Mouse (Mus musculus) Muller cell, postnatal 12 days (primary cell): Measurements from ENCODE around the gene Fzd5.

Source experiments
- DNase-seq: peaks from one replicate; pipeline ENCODE4 v3.0.0-alpha.2; 2015; ENCODE audit errors: inconsistent ontology term

Fzd5 gene

DNA sequence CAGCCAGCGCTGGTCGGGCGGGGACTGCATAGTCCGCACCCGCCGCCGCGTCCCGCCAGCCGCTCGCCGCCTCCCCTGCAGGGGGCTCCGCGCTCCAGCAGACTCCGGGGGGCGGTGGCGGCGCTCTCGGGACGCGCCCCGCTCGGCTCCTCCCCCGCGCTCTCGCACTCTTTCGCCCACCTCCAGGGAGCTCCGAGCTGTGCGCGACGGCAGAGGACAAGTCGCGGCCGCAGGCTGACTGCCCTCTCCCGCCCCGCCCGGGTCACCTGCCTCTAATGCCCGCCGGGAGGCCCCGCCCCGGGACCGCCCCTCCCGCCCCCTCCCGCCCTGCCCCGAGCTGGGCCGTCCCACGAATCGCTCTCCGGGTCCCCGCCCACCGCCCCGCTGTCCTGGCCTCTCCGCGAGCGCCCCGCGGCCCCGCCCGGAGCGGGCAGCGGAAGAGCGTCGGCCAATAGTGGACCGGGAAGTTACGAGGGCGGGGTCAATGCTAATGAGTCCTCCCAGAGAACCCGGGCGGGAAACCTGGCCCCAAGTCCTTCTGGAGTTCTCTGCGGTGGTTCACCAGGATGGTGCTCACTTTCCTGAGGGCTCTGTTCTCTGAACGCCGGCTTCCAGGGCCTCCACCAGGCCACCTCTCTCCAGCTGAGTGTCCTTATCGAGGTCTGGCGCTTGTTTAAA, at the start of gene Fzd5:
Gene Fzd5, minus strand, starts transcription at position 250 of the 678 bp plus-strand sequence.
- peak; percentile 100 for DNase-seq

DNA sequence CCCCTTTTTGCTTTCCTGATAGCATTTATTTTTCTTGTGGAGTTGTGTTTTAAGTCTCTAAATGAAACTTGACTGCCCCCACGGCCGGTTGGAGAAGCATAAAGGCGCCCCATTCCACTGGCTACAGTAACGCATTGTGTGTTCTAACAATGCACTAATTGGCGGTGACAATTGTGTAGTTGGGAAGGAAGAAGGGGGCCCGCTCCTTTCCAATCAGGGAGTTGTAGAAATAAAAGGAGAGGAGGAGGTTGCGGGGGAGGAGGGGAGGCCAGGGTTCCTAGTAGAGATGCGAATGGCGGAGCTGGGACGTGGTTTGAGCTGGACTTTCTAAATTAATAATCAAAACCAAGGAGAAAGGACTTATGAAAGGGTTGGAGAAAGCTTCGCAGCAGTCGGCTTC, 42.3 kb upstream of the Fzd5 start:
- peak; percentile 91 for DNase-seq

- DNase-seq = no peak
Measured at GRCm38 (mm10) chr1:64779415-64779814, 41.9 kb upstream of the Fzd5 start.

DNA sequence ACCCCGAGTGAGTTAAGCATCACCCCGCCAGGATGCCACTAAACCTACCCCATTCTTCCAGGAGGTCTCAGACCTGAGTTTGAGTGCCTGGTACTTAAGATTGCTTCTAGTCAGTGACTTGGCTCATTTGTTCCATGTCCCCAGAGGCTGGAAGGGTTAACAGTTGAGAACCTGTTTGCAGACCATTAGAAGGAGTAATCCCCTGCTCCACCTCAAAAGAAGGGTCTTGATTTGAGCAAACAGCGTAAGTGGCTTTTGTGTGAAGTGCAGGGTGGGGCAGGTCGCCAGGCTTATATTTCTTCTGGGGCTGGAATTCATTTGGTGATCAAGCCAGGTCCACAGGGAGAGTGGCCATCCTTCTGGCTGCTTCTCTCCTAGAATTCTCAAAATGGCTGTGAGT, 35.8 kb upstream of the Fzd5 start:
- no peak for DNase-seq

DNA sequence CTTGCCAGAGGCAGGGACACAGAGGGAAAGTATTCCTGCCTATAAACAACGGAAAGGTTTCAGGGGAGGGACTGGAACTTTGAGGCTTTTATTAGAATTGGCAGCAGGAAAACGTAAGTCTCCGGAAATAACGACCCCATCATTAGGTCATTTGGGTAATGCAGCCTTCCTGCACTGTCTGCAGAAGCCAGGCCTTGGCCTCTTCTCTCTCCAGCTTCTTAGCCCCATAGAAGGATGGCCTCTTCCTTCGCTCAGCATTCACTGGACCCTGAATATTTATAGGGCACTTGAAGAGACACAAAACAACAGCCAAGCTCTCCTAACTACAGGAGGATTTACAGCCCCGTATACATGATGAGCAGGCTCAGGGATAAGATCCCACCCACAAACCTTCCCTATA, 32.6 kb upstream of the Fzd5 start:
- DNase-seq = no peak

DNA sequence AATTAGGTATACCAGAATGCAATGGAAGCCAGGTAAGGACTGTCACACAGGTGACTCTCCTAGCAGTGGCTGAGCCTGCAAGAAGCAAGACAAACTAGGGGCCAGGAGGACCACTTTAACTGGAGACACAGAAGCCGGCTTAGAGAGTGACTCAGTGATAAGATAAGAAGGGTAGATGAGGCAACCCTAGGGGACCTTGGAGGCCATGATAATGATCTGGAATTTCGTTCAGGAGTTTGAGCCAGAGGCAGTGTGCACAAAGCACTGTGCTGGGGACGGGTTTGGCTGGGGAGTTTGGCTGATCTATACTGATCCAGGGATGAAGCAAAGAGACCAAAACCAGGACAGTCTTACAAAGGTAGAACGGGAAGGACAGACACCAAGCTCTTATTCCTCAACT, 24.1 kb upstream of the Fzd5 start:
- DNase-seq = no peak

- DNase-seq = no peak
Measured at GRCm38 (mm10) chr1:64757766-64758165, 20.2 kb upstream of the Fzd5 start.

DNA sequence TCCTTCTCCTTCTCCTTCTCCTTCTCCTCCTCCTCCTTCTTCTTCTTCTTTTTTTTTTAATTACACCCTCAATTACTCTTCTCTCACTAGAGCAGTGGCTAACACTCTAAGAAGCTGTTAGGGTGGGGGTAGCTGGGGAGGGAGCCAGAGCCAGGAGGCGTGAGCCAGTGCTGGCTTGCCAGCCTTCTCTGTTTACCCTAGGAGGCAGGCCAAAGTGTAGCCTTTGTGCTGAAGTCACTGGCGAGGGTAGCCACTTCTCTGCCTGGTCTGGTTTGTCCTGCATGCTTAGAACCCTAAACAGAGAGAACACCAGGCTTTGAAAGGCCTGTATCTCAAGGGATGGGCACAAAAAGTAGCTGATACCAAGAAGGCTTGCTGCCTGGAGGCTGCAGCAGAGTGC, 19.7 kb upstream of the Fzd5 start:
- DNase-seq = peak; percentile 41

DNA sequence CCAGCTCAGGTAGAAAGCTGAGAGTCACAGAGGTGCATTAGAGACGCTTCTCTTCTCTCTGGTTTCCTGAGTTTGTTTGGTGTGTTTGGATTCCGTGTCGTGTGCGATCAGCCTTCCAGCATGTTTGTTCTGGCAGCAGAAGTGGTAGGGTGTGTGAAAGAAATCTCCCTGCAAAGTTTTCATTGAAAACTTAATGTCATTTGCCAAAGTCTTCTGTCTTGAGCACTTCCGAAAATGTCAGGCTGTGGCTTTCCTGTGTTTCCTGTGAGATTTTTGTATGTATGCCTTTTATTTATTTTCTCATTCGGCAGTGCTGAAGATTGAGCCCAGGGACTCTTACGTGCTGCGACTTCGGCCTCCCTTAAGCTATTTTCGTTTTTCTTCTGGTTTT, 19.1 kb upstream of the Fzd5 start:
- no peak for DNase-seq

DNA sequence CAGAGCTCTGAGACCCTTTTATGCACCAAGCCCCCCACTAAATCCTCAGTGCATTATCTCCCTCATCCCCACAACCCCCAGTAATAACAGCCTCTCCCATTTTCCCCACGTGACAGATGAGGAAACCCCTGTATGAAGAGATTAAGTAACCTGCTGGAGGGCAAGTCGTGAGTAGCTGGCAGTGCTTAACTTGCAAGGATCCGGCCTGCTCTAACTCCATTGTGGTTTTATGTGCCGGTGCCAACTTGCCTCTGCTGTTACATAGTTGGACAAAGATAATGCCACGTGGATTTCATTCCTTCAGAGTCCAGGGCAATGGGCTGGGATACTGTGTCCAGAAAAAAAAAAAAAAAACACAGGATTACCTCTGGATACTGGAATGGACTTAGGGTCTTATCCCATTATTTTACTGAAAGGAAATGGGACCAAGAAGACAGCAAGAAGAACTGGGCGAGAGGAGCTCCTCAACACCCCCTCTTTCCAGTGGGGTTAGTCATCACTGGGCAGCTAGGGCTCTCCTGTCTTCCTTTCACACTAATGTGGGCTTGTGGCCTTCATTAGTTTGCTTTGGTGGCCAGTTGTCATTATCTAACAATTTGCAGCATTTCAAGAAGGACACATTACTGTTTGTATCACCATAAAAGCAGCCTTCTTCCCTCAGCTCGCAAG, 18.6 kb upstream of the Fzd5 start:
- peak; percentile 72 for DNase-seq

DNA sequence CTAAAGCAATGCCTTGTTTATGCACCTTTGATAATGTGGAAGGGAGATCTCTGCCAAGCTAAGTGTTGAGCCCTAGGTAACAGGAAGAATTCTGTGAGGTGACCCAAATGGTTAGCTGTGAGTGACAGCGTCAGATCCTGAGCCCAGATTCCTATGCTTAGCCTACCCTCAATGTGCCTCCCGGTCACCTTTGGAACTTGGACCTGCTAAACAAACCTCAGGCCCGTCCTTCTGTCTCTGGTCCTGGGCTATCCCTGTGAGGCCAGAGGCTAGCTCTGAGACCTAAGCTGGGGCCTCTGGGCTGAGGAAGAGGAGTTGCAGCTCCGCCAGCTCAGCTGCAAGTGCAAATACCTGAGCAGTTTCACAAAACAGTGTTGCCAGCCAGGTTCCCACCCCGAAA, 17.1 kb upstream of the Fzd5 start:
- DNase-seq = no peak

GRCm38 (mm10) chr1:64753668-64754067, 16.1 kb upstream of the Fzd5 start:
- DNase-seq = no peak

DNA sequence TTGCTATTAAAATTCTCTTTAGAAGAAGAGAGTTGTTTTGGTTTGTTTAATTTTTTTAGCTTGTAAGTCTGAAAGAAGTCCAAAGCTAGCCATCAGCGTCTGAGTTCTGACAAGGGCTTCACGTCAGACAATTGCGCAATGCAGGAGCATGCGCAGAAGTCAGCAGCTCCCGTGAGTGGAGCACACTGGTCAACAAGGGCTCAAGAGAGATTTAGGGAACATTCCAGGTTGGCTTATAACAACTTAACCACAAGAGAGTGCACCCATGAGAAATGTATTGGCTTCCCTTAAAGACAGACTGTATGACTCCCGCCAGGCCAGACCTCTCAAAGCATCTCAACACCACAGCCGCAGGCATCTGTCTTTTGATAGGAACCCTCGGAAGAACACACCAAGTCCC, 15.6 kb upstream of the Fzd5 start:
- no peak for DNase-seq

DNA sequence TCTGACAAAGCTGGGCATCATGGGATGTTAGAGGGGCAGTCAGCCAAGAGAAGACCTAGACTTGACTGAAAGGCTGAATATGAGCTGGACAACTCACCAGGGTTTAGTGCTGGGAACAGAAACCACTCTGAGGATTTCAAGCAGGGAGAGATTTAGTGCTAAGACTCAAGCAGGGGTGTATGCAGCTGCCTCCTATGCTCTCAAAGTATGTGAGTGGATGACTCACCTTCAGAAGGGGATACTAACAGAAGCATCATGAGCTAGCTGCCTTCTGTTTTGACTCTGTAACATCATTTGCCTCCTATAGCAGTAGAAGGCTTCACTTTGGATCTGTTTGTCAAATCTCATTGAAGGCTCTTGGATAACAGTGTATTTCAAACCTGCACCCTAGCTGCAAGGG, 7.1 kb upstream of the Fzd5 start:
- no peak for DNase-seq

DNA sequence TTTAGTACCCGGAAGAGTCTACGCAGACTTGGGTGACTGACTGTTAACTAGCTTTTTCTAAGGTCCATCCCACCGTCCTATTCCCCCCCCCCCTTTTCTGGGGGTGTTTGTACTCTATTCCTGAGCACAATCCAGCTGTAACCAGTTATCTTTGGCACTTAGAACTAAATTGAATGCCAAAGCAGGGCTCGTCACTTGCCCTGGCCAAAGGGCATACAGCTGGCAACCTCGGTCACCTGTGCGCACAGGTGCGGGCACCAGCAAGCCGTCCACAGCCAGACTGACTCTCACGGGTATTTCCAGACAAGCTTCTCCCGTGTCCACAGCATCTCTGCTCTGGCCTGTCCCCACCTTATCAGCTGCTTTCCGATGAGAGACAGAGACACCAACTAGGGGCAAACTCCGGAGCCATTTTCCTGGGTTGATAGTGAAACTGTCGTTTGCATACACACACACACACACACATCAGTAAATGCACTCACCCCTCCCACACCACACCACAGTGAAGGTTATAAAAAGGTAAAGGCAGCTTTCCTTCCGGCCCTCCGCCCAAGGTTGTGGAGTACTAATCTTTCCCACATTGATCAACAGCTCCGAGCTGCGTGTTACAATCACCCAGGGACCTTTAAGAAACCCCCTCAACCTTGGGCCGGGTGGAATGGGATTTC, 5.3 kb upstream of the Fzd5 start:
- no peak for DNase-seq

GRCm38 (mm10) chr1:64738661-64739082, 1.1 kb upstream of the Fzd5 start:
- peak; percentile 95 for DNase-seq

DNA sequence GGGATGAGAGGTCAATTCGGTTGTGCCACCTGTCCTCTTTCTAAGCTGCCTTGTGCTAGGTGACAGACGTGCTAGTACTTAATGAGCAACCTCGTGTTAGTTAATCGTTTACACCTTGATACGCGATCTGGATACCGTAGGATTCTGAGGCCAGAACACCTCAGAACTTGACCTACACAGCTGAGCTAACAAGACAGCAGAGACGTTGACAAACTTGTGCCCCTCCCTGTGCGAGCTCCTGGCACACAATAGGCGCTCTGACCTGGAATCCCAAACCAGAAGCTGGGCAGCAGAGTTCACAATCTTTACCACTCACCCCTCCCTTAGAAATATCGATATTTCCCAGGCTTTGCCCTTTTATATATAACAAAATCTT, 617 bp upstream of the Fzd5 start:
- DNase-seq = no peak

GRCm38 (mm10) chr1:64736681-64737501, 660 bp downstream of the Fzd5 start:
- DNase-seq = peak; percentile 81

DNA sequence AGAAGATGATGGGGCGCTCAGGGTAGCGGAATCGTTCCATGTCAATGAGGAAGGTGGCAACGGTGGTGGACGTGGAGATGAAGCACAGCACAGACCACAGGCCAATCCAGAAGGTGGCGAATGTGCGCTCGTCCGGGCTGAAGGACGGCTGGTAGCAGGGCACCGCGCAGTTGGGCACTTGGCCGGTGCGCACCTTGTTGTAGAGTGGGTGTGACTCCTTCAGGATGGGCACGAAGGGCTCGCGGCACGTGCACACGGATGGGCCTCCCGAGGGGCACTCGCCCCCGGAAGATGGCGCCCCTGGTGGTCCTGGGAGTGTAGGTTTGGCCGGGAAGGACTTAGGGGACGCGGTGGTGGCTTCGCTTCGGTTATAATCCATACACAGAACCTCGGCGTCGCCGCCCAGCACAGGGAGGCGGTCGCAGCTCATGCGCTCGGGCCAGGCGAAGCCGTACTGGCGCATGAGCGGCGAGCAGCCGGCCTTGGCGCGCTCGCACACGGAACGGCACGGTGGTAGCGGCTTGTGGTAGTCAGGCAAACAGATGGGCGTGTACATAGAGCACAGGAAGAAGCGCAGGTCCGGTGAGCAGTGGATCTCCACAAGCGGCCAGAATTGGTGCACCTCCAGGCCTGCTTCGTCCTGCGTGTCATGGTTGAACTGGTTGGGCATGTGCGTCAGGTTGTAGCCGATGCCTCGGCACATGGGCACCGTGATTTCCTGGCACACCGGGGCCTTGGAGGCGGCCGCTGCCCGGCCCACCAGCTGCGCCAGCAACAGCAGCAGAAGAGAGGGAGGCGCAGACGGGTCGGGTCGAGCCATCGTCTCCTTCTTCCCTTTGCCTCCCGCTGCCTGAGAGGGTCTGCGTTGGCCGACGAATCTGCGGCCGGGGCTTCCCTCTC, 1.5 kb downstream of the Fzd5 start:
- peak; percentile 82 for DNase-seq

DNA sequence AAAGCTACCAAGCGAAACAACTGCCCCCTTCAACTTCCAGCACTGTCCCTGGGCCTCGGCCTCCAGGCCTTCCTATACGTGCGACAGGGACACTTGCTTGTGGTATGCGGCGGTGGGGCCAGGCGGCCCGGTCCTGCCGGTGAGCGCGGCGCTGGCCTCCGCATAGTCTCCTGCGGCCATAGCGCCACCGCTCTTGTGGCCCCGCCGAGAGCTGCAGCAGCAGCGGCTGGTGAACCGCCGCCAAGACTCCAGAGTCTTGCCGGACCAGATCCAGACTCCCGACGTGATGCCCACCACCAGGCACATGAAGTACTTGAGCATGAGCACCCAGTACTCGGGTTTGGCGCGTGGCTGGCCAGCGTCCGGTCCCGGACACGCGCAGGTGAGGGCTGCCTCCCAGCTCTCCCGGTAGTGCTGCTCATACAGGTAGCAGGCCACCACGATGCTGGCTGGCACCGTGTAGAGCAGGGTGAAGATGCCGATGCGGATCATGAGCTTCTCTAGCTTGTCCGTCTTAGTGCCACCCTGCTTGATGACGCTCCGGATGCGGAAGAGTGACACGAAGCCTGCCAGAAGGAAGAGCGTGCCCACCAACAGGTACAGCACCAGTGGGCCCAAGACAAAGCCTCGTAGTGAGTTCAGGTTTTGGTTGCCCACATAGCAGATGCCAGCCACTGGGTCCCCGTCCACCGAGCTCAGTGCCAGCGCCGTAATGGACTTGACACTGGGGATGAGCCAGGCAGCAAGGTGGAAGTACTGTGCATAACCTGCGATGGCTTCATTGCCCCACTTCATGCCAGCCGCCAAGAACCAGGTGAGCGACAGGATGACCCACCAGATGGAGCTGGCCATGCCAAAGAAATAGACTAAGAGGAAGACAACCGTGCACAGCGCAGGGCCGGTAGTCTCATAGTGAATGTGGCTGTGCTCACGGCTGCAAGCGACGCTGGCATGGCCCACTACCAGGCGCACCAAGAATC, 2.5 kb downstream of the Fzd5 start:
- peak; percentile 73 for DNase-seq
